Mouse (Mus musculus): Measurements from ENCODE around the gene Crnkl1.

GRCm38 (mm10) chr2:145979616-145980015 lies 44.8 kb upstream of the Crnkl1 start:
- TF ChIP-seq POLR2A (IDR thresholded peaks at IDR 0.05; ENCODE audit: low read depth, low read length) (no peak), CTCF (IDR thresholded peaks at IDR 0.05; ENCODE audit: borderline replicate concordance, insufficient read depth, low read length) (no peak)
